Mouse (Mus musculus): Measurements from ENCODE around the gene Thsd1.
"Not testable (repeated sequence)": the region's sequence is repeated elsewhere in the genome, so short reads cannot be mapped to it uniquely, and the experiment has no call there.

Thsd1 gene

GRCm38 (mm10) chr8:22264787-22265186 is 37.7 kb downstream of the Thsd1 start:
- in situ Hi-C loops (cut with MseI, MboI) = no loop called here

DNA sequence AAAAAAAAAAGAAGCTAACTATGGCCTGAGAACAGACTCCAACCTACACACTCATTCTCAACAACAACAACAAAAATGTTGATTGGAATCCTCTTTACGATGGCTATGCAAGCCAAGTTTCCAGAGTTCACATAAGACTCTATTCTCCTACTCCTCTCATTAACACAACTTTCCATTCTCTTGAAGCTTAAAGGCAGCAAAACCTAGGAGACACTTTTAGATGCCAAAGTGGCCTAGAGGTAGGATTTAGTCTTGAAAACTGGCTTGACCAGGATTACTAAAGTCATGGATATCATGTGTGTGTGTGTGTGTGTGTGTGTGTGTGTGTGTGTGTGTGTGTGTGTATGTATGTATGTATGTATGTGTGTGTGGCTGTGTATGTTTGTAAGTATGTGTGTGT is 38.1 kb downstream of the Thsd1 start:
- in situ Hi-C loops (cut with MseI, MboI) = no loop called here

GRCm38 (mm10) chr8:22266809-22267208 is 39.7 kb downstream of the Thsd1 start:
- in situ Hi-C loops (cut with MseI, MboI) = no loop called here

GRCm38 (mm10) chr8:22273142-22273541 is 46.0 kb downstream of the Thsd1 start:
- in situ Hi-C loops (cut with MseI, MboI) = no loop called here

GRCm38 (mm10) chr8:22274641-22275040 is 47.5 kb downstream of the Thsd1 start:
- in situ Hi-C loops (cut with MseI, MboI) = no loop called here

DNA sequence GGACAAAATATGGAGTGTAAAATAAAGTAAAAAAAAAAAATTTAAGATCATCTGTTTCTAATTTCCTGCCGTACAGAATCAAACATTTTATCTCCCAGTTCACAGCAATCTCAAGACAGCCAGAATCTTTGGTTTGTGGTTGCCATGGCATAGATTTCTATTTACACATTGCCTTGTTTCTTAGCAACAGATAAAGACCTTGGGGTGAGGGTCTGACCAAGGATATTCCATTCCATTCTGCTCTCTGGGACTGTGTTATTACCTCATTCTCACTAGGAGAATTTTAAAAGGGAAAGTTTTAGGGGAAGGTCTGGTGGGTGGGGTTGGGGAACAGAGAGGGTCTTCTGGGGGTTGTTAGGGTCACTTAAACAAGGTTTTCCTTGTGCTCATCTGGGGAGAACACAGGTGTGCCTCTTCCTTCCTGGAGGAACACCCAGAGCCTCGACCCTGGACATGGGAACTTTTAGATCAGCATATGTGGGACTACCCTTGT is 55.9 kb downstream of the Thsd1 start, which contains the start of gene Tpte:
Gene Tpte (plus strand): TSS at position 443 of the 493 bp plus-strand sequence.
- in situ Hi-C loops (cut with MseI, MboI) = no loop called here

- in situ Hi-C loops (cut with MseI, MboI) = no loop called here
Observed at GRCm38 (mm10) chr8:22302326-22302725, 75.2 kb downstream of the Thsd1 start.

GRCm38 (mm10) chr8:22302896-22303306 is 75.8 kb downstream of the Thsd1 start:
- in situ Hi-C loops (cut with MseI, MboI) = no loop called here

GRCm38 (mm10) chr8:22304045-22304444 is 76.9 kb downstream of the Thsd1 start:
- in situ Hi-C loops (cut with MseI, MboI) = not testable (repeated sequence)

DNA sequence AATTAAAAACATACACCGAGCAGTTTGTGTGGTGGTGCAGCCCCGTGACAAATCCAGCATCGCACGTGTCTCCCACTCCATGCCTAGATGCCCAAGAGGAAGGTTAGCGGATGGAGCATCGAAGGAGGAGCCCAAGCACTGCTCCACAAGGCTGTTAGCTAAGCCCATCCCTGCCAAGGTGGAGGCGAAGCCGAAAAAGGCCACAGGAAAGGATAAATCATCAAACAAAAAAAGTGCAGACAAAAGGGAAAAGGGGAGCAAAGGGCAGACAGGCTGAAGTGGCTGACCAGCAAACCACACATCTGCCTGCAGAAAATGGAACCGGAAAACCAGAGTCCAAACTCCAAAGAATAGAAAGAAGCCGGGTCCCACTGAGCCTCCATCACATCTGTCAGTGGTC is 79.9 kb downstream of the Thsd1 start:
- in situ Hi-C loops (cut with MseI, MboI) = no loop called here

All from mouse trophoblast stem cell (cell line).